Mouse (Mus musculus) hindbrain, embryonic 11.5 days (tissue): ENCODE results near the gene Sub1. TPM values are rescaled to one million over a fixed set of nuclear protein-coding genes. Genes with fewer than 3 reads are reported as not detected.

ENCODE experiments used
- ATAC-seq: fragments of 200-750 bp; cut with Nextera tagmentation; 2 replicates; pipeline ENCODE4 v1.8.0; 2017; ENCODE audit warnings: mild to moderate bottlenecking, moderate TSS enrichment, moderate library complexity; ENCODE audit not compliant: low FRiP score
- DNase-seq: peaks from one replicate; pipeline ENCODE4 v3.0.0-alpha.2; 2015; ENCODE audit warnings: low spot score
- H3K27ac ChIP-seq: fragments of 300-500 bp; sonication (generic); 2 replicates; pipeline ENCODE4 v1.5.1; 2014; ENCODE audit warnings: mild to moderate bottlenecking, low read depth, low read length
- H3K27me3 ChIP-seq: fragments of 300-500 bp; sonication (generic); 2 replicates; pipeline ENCODE4 v1.6.1; 2014; ENCODE audit warnings: mild to moderate bottlenecking, low read length, moderate library complexity, mixed read lengths; ENCODE audit not compliant: control insufficient read depth, insufficient read depth
- H3K36me3 ChIP-seq: fragments of 300-500 bp; sonication (generic); 2 replicates; pipeline ENCODE4 v1.6.1; 2014; ENCODE audit warnings: mild to moderate bottlenecking, low read length, moderate library complexity, mixed read lengths; ENCODE audit not compliant: control insufficient read depth, insufficient read depth
- H3K4me1 ChIP-seq: fragments of 300-500 bp; sonication (generic); replicated peaks from 2 replicates; pipeline ENCODE4 v1.6.1; 2014; ENCODE audit warnings: low read length, mixed read lengths; ENCODE audit not compliant: control insufficient read depth, insufficient read depth
- H3K4me2 ChIP-seq: fragments of 300-500 bp; sonication (generic); replicated peaks from 2 replicates; pipeline ENCODE4 v1.6.1; 2014; ENCODE audit warnings: mild to moderate bottlenecking, low read depth, low read length
- H3K4me3 ChIP-seq: fragments of 300-500 bp; sonication (generic); 2 replicates; pipeline ENCODE4 v1.5.1; 2014; ENCODE audit warnings: low read depth, low read length
- H3K9ac ChIP-seq: fragments of 300-500 bp; sonication (generic); 2 replicates; pipeline ENCODE4 v1.6.1; 2014; ENCODE audit warnings: low read depth, low read length
- H3K9me3 ChIP-seq: fragments of 300-500 bp; sonication (generic); 2 replicates; pipeline ENCODE4 v1.6.1; 2016; ENCODE audit warnings: low read length; ENCODE audit not compliant: control insufficient read depth
- whole genome bisulfite sequencing: fragments of 180-500 bp; shearing (Covaris S2); extraction: QIAGEN DNeasy Blood & Tissue Kit; methylation state at CpG from one replicate; pipeline ENCODE4 v1.1.7; 2014; 5-methylcytosine and 5-hydroxymethylcytosine counted together
- polyA plus RNA-seq: library from polyadenylated mRNA; unstranded; fragments of >200 nt; fragmentation: Nextera tagmentation; extraction: Ambion mirVana; gene quantifications from 2 replicates; pipeline ENCODE4 v1.2.1, GENCODE M21; 2014

Gene Sub1
- polyA plus RNA-seq = 722 and 727 TPM in 2 replicates

DNA sequence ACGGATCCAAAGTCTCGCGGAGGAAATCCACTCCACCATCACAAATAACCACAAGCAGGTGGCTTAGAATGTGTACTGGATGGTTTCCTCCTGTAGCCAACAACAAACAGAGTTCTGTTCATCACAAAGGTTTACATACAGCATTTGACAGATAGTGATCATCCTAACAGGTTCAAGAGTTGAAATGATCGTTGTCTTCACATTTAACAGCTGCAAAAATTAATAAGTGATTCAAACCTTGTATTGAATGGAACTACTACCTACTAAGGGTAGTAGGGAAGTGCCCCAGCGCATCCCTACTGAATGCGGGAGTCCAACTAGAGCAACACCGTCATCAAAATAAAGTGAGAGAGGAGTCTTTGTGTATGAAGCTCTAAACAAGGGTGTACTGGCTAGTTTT, at the start of gene Sub1:
Gene Sub1 (minus strand): TSS at position 101 of the 400 bp plus-strand sequence.
- peak within 1 kb of the TSS; percentile 85 for H3K27ac ChIP-seq
- H3K4me3 ChIP-seq = peak within 1 kb of the TSS; percentile 99
- no peak for ATAC-seq
- H3K27me3 ChIP-seq = no peaks in the 10 kb centered on the region
- 92% methylated on average over 7 of the region's 7 CpGs for WGBS
- no peaks in the 10 kb centered on the region for H3K9me3 ChIP-seq
- H3K36me3 ChIP-seq = no peaks in the 10 kb centered on the region
- H3K4me2 ChIP-seq = no peak within 1 kb of the TSS
- H3K9ac ChIP-seq = peak within 1 kb of the TSS; percentile 87
- no peaks in the 10 kb centered on the region for H3K4me1 ChIP-seq
- no peak for DNase-seq

DNA sequence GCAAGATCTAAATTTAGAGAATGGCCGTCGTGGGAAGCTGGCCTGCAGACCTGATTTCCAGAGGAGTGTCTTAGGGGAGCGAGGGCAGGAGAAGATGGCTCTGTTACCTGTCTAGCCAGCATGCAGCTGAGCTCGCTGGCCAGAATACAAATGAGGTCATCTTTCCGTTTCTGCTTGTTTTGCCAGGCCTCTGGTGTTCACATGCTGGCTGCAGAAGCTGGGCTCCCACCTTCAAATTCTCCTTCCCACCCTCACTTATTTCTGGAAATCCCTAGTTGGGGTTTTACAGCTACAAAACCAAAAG, 43.6 kb upstream of the Sub1 start:
- Histone ChIP-seq H3K9ac (no peak overlapping the region), H3K36me3 (no peaks in the 10 kb centered on the region), H3K4me2 (no peak overlapping the region), H3K27ac (no peak overlapping the region), H3K27me3 (no peaks in the 10 kb centered on the region), H3K4me3 (no peak overlapping the region), H3K9me3 (no peaks in the 10 kb centered on the region), H3K4me1 (0 out of 2 replicates have a peak, but pooled peaks cover 3% of the 10 kb centered on the region)
- 69% methylated on average over 5 of the region's 5 CpGs for WGBS
- DNase-seq (no peak), ATAC-seq (no peak)

DNA sequence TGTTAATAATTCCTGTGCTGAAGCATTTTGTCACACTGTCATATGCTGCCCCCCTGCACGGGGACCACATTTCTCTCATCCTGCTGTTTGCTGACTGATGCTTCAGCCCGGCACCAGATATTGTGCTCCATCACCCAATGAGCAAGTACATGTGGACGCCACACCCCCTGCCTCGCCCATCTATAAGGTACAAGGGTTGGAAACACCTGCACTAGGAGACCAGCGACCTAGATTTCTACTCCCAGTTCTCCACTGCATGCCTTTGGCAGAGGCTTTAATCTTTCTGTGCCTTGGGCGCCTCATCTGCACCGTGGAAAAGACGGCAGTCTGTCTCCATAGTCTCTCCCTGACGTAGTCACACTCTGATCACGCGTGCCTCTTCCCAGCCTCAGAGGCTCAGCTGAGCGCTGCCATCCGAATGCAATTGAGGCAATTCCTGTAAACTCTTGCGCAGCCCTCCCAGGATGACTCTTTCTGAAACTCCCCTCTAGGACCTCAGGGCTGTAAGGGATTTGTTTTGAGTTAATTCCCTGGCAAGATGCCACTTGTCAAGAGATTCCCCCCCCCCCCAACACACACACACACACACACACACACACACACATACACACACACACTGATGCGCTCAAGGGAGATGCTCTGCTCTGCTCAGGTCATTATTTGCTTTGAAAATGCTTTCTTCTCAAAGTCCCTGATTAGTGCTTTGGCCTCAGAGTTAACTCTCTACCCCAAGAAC, 43.1 kb upstream of the Sub1 start:
- no peak overlapping the region for H3K27ac ChIP-seq
- H3K4me2 ChIP-seq = no peak overlapping the region
- no peak for DNase-seq
- H3K4me1 ChIP-seq = 0 out of 2 replicates have a peak, but pooled peaks cover 3% of the 10 kb centered on the region
- no peak overlapping the region for H3K4me3 ChIP-seq
- WGBS = 76% methylated on average over 15 of the region's 15 CpGs
- no peaks in the 10 kb centered on the region for H3K36me3 ChIP-seq
- ATAC-seq = peak; percentile 25
- H3K9ac ChIP-seq = no peak overlapping the region
- H3K27me3 ChIP-seq = no peaks in the 10 kb centered on the region
- H3K9me3 ChIP-seq = no peaks in the 10 kb centered on the region

DNA sequence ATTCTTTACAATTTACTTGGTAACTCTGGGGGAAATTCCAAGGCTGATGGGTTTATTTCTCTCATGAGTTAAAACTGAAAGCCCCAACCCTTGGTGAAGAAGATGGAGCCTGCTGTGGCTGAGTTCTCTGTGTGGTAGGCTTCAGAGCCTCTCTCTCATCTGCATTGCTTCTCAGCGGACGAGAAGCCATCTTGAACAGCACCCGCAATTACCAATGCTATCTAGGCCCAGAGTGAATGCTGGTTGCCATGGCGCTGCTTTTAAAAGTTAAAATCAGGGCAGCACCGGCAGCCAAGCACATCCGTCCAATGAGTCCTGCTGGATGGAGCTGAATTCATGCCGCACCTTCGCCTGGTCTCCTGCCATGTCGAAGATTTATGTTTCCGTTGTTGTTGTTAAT, 42.5 kb upstream of the Sub1 start:
- Histone ChIP-seq H3K27me3 (no peaks in the 10 kb centered on the region), H3K4me2 (no peak overlapping the region), H3K36me3 (no peaks in the 10 kb centered on the region), H3K27ac (no peak overlapping the region), H3K9me3 (no peaks in the 10 kb centered on the region), H3K9ac (no peak overlapping the region), H3K4me1 (0 out of 2 replicates have a peak, but pooled peaks cover 3% of the 10 kb centered on the region), H3K4me3 (no peak overlapping the region)
- DNase-seq (peak; percentile 15), ATAC-seq (peak; percentile 45; the same call in 1 of the 2 replicates)
- WGBS = 70% methylated on average over 10 of the region's 10 CpGs

DNA sequence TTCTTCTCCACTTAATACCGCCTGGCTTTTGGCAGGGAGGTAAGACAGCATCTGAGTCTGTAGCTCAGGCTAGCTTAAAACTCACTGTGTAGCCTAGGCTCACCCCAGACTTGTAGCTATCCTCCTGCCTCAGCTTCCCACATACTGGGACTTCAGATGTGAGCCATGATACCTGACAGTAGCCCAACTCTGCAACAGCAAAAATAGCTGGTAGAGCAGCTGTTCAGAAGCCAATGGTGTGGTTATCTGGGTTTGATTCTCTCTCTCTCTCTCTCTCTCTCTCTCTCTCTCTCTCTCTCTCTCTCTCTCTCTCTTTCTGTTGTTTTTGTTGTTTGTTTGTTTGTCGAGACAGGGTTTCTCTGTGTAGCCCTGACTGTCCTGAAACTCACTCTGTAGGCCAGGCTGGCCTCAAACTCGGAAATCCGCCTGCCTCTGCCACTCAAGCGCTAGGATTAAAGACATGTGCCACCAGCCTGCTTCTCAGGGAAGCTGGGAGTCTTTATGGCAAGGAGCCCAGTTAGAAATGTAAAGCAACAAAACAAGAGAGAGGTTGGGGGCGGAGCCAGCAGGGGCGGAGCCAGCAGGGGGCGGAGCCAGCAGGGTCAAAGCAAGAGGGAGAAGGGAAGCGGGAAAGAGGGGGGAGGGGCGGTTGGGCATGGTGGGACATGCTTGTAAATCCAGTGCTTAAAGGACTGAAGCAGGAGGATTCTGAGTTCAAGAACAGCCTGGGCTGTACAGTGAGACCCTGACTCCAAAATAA, 41.3 kb upstream of the Sub1 start:
- WGBS = 73% methylated on average over 10 of the region's 10 CpGs
- Histone ChIP-seq H3K36me3 (no peaks in the 10 kb centered on the region), H3K27me3 (no peaks in the 10 kb centered on the region), H3K4me1 (0 out of 2 replicates have a peak, but pooled peaks cover 3% of the 10 kb centered on the region), H3K27ac (no peak overlapping the region), H3K4me3 (no peak overlapping the region), H3K9me3 (no peaks in the 10 kb centered on the region), H3K4me2 (no peak overlapping the region), H3K9ac (no peak overlapping the region)
- peak; percentile 35; the same call in 1 of the 2 replicates for ATAC-seq
- DNase-seq = peak; percentile 22

DNA sequence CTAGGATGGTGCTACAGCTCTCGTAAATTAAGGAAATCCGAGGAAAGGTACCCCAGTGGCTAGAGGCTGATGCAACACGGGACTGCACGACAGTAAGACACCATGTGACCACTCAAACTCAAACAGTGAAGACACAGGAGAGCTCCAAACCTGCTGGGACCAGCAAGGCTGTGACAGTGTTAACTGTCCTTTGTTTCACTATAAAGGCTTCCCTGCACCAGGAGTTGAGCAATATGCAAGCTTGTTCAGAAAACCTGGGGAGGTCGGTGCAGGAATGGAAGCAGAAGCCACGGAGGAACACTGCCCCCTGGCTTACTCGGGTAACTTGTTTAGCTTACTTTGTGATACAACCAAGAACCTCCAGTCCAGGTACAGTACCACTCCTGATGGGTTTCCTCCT, 40.4 kb upstream of the Sub1 start:
- no peak overlapping the region for H3K27ac ChIP-seq
- WGBS = 63% methylated on average over 7 of the region's 7 CpGs
- H3K27me3 ChIP-seq = no peaks in the 10 kb centered on the region
- H3K9me3 ChIP-seq = no peaks in the 10 kb centered on the region
- 0 out of 2 replicates have a peak, but pooled peaks cover 3% of the 10 kb centered on the region for H3K4me1 ChIP-seq
- no peak for ATAC-seq
- no peak overlapping the region for H3K4me2 ChIP-seq
- no peak overlapping the region for H3K9ac ChIP-seq
- H3K4me3 ChIP-seq = no peak overlapping the region
- H3K36me3 ChIP-seq = no peaks in the 10 kb centered on the region
- no peak for DNase-seq

DNA sequence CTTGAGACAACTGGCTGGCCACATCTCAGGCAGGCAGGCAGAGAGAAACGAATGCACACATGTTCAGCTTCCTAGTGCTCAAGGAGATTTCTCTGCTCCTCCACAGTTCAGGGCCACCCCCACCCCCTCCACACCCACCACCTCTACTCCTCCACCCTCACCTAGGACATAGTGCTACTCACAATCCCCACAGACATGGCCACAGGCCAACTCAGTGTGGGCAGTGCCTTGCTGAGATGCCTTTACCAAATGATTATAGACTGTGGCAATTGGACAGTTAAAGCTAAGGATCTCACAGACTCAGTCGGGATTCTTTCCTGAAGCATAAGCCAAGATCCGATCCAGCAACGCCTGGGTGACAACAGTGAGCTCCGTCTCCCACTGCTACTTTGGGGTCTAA, 39.9 kb upstream of the Sub1 start:
- 88% methylated on average over 5 of the region's 5 CpGs for WGBS
- Histone ChIP-seq H3K4me1 (0 out of 2 replicates have a peak, but pooled peaks cover 3% of the 10 kb centered on the region), H3K36me3 (no peaks in the 10 kb centered on the region), H3K9ac (no peak overlapping the region), H3K27me3 (no peaks in the 10 kb centered on the region), H3K9me3 (no peaks in the 10 kb centered on the region), H3K4me2 (no peak overlapping the region), H3K27ac (no peak overlapping the region), H3K4me3 (no peak overlapping the region)
- DNase-seq = no peak
- ATAC-seq = no peak

DNA sequence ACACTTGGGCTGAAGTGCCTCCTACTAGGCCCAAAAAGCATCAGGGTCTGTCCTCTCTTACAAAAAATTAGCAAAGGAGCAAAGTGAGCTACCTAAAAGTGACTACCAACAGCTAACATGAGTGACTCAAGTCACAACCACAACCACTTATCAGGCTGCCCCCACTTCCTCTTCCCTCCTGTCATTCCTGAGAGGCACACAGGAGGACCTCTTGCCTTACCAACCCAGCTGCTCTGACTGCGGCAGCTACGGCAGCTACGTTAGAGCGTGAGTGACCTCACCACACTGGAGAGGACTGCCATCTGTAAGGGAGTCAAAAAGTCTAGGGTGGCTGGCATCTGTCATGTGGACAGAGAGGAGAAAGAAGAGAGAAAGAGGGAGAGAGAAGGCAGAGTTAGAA, 37.5 kb upstream of the Sub1 start:
- DNase-seq = no peak
- Histone ChIP-seq H3K4me2 (no peak overlapping the region), H3K9me3 (no peaks in the 10 kb centered on the region), H3K4me3 (no peak overlapping the region), H3K27ac (no peak overlapping the region), H3K36me3 (no peaks in the 10 kb centered on the region), H3K27me3 (no peaks in the 10 kb centered on the region), H3K9ac (no peak overlapping the region), H3K4me1 (0 out of 2 replicates have a peak, but pooled peaks cover 2% of the 10 kb centered on the region)
- 79% methylated on average over 4 of the region's 4 CpGs for WGBS
- no peak for ATAC-seq

DNA sequence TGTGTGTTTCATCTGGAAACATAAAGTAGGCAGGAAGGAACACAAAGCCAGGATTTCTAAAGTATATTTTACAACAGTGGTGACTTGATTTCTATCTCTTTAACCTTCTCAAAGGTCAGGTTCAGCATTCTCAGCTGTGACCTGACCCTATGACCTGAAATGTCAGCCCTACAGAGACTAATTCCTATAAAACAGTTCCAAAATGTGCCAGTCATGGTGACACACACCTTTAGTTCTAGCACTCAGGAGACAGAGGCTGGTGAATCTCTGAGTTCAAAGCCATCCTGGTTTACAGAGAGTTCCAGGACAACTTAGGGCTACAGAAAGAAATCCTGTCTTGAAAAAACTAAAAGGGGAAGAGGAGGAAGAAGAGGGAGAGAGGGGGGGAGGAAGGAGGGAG, 36.4 kb upstream of the Sub1 start:
- Histone ChIP-seq H3K4me1 (no peaks in the 10 kb centered on the region), H3K27ac (no peak overlapping the region), H3K27me3 (no peaks in the 10 kb centered on the region), H3K9ac (no peak overlapping the region), H3K4me2 (no peak overlapping the region), H3K4me3 (no peak overlapping the region), H3K36me3 (no peaks in the 10 kb centered on the region), H3K9me3 (no peaks in the 10 kb centered on the region)
- ATAC-seq (no peak), DNase-seq (no peak)
